Mouse (Mus musculus) forebrain, embryonic 11.5 days (tissue): ENCODE data around the gene Luzp2. TPM values are rescaled to one million over a fixed set of nuclear protein-coding genes. Genes with fewer than 3 reads are reported as not detected.
A peak's percentile ranks its signal among the peaks of the same experiment; 100 is the strongest.

Source experiments
- ATAC-seq: fragments of 200-750 bp; cut with Nextera tagmentation; replicated peaks from 2 replicates; pipeline ENCODE4 v1.8.0; 2017; ENCODE audit warnings: moderate TSS enrichment; ENCODE audit not compliant: low FRiP score
- DNase-seq: peaks from one replicate; pipeline ENCODE4 v3.0.0-alpha.2; 2017; ENCODE audit warnings: low spot score
- H3K27ac ChIP-seq: fragments of 300-500 bp; sonication (generic); 2 replicates; pipeline ENCODE4 v1.5.1; 2014; ENCODE audit warnings: low read depth, low read length
- H3K27me3 ChIP-seq: fragments of 300-500 bp; sonication (generic); 2 replicates; pipeline ENCODE4 v1.6.1; 2014; ENCODE audit warnings: mild to moderate bottlenecking, low read length, mixed read lengths; ENCODE audit not compliant: control insufficient read depth, insufficient read depth
- H3K36me3 ChIP-seq: fragments of 300-500 bp; sonication (generic); 2 replicates; pipeline ENCODE4 v1.6.1; 2014; ENCODE audit warnings: mild to moderate bottlenecking, low read length, moderate library complexity, mixed read lengths; ENCODE audit not compliant: control insufficient read depth, insufficient read depth
- H3K4me1 ChIP-seq: fragments of 300-500 bp; sonication (generic); replicated peaks from 2 replicates; pipeline ENCODE4 v1.6.1; 2014; ENCODE audit warnings: low read length, mixed read lengths; ENCODE audit not compliant: control insufficient read depth, insufficient read depth
- H3K4me2 ChIP-seq: fragments of 300-500 bp; sonication (generic); 2 replicates; pipeline ENCODE4 v1.6.1; 2014; ENCODE audit warnings: low read depth, mild to moderate bottlenecking, low read length, moderate library complexity, mixed read lengths; ENCODE audit not compliant: severe bottlenecking
- H3K4me3 ChIP-seq: fragments of 300-500 bp; sonication (generic); 2 replicates; pipeline ENCODE4 v1.5.1; 2014; ENCODE audit warnings: low read depth, low read length
- H3K9ac ChIP-seq: fragments of 300-500 bp; sonication (generic); 2 replicates; pipeline ENCODE4 v1.6.1; 2014; ENCODE audit warnings: low read length
- H3K9me3 ChIP-seq: fragments of 300-500 bp; sonication (generic); 2 replicates; pipeline ENCODE4 v1.6.1; 2016; ENCODE audit warnings: low read length, mixed read lengths; ENCODE audit not compliant: control insufficient read depth
- WGBS: fragments of 180-500 bp; shearing (Covaris S2); extraction: QIAGEN DNeasy Blood & Tissue Kit; methylation state at CpG from one replicate; pipeline ENCODE4 v1.1.7; 2014; 5-methylcytosine and 5-hydroxymethylcytosine counted together
- polyA plus RNA-seq: library from polyadenylated mRNA; unstranded; fragments of >200 nt; fragmentation: Nextera tagmentation; extraction: Ambion mirVana; gene quantifications from 2 replicates; pipeline ENCODE4 v1.2.1, GENCODE M21; 2014

Luzp2 gene
- polyA plus RNA-seq, result 2.1 and 2.2 TPM in 2 replicates

DNA sequence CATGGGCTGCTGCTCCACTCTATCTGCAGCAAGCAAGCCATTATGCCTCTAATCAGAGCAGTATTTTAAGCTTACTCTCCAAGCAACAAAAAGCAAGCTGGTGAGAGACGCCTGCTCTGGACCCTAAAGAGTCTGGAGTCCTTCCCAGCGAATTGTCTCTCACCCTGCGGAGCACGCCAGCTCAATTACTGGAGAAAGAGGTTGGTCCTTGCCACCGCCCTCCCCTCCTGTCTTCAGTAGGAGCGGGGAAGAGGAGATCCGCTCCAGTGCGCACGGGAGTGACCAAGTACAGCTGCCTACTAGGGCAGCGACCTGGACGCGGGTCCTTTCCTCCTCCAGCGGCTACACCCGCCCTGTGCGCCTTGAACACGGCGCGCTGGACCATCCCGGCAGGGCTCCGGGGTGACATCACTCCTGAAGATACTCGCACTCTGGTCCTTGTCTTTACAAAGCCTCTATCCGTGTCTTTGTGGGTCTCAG lies at the start of gene Luzp2:
Gene Luzp2, plus strand, starts transcription at position 127 of the 480 bp plus-strand sequence.
- no peaks in the 10 kb centered on the region for H3K4me1 ChIP-seq
- no peaks in the 10 kb centered on the region for H3K36me3 ChIP-seq
- H3K4me2 ChIP-seq, result peak within 1 kb of the TSS; percentile 84
- no peaks in the 10 kb centered on the region for H3K27me3 ChIP-seq
- DNase-seq (peak; percentile 67), ATAC-seq (peak; percentile 90)
- no peak within 1 kb of the TSS for H3K27ac ChIP-seq
- H3K9ac ChIP-seq, result peak within 1 kb of the TSS; percentile 66
- under 1% methylated on average over 22 of the region's 22 CpGs for WGBS
- no peaks in the 10 kb centered on the region for H3K9me3 ChIP-seq
- peak within 1 kb of the TSS; percentile 49 for H3K4me3 ChIP-seq

- Histone ChIP-seq H3K9ac (no peak overlapping the region), H3K9me3 (no peaks in the 10 kb centered on the region), H3K4me1 (no peaks in the 10 kb centered on the region), H3K36me3 (no peaks in the 10 kb centered on the region), H3K27me3 (peaks cover 2% of the 10 kb centered on the region; the same call in 1 of the 2 replicates), H3K4me3 (no peak overlapping the region), H3K27ac (no peak overlapping the region), H3K4me2 (no peak overlapping the region)
- DNase-seq, result no peak
- ATAC-seq, result no peak
These were observed 47.8 kb upstream of the Luzp2 start for GRCm38 (mm10) chr7:54787456-54787855.

- Histone ChIP-seq H3K36me3 (no peaks in the 10 kb centered on the region), H3K9ac (no peak overlapping the region), H3K27me3 (no peaks in the 10 kb centered on the region), H3K4me2 (no peak overlapping the region), H3K9me3 (no peaks in the 10 kb centered on the region), H3K27ac (no peak overlapping the region), H3K4me3 (no peak overlapping the region), H3K4me1 (no peaks in the 10 kb centered on the region)
- ATAC-seq (no peak), DNase-seq (no peak)
These were observed 16.7 kb upstream of the Luzp2 start for GRCm38 (mm10) chr7:54818606-54819005.

DNA sequence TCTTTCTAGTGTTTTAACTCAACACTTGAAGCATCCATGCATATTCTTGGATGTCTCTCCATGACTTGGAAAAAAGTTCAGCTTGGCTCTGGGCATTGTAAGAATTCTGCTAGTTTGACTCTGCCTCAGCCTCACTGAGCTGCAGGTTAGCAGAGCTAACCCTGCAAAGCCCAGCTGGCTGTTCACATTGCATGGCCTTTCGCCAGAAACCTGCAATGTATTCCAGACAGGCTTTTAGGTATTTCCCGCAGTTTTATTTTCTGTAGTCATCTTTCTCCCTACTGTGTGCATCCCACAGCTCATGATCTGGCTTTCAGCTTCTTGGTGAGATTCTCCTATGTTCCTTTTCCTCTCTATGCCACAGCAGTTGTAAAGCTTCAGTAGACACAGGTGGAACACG lies 6.5 kb upstream of the Luzp2 start:
- H3K9ac ChIP-seq, result no peak overlapping the region
- H3K4me1 ChIP-seq, result no peaks in the 10 kb centered on the region
- H3K4me2 ChIP-seq, result no peak overlapping the region
- no peak overlapping the region for H3K27ac ChIP-seq
- H3K36me3 ChIP-seq, result no peaks in the 10 kb centered on the region
- 87% methylated on average over 3 of the region's 3 CpGs for WGBS
- H3K27me3 ChIP-seq, result no peaks in the 10 kb centered on the region
- no peaks in the 10 kb centered on the region for H3K9me3 ChIP-seq
- DNase-seq (no peak), ATAC-seq (no peak)
- H3K4me3 ChIP-seq, result no peak overlapping the region

DNA sequence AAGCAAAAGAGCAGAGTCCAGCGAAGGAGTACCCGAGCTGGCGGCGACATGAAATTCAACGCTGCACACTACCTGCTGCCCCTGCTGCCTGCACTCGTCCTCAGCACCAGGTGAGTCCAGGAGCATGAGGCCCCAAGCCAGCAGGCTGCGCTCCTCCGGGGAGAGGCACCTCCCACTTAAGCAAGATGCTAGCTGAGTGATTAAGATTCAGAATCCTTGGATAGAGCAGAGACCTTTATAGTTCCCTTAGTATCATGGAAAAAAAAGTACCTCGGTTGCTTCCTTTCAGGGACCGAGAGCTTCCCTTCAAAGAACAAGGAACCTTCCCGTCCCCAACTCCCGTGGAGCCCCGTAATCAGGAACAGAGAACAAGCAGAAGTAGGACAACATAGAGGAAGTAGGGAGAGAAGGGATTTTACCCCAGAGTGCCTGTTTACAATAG lies 634 bp downstream of the Luzp2 start:
- 1% methylated on average over 13 of the region's 13 CpGs for WGBS
- Histone ChIP-seq H3K9me3 (no peaks in the 10 kb centered on the region), H3K4me3 (peak overlapping the region; percentile 49), H3K27ac (no peak overlapping the region), H3K4me1 (no peaks in the 10 kb centered on the region), H3K9ac (peak overlapping the region; percentile 66), H3K36me3 (no peaks in the 10 kb centered on the region), H3K4me2 (peak overlapping the region; percentile 84), H3K27me3 (no peaks in the 10 kb centered on the region)
- DNase-seq (peak; percentile 51), ATAC-seq (peak; percentile 72)

DNA sequence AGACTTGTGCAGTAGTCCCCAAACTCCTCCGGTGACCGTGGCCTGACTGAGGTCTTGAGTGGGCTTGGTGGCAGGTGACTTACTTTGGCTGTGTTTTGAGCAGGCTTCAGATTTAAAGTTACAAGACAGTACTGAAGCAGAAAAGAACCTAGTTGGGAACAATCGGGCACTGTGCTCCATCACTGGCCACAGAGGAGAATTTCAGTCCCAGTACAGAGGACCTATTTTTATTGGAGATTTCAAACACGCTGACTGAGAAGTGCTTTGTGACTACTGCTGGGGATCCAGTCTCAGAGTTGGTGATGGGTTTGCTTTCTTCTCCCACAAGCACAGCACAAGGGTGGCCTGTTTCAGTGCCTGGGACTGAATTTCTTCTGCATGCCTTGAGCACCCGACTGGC lies 1.1 kb downstream of the Luzp2 start:
- H3K9ac ChIP-seq, result no peak overlapping the region
- DNase-seq, result peak; percentile 51

GRCm38 (mm10) chr7:54842807-54843335 lies 7.6 kb downstream of the Luzp2 start:
- no peak overlapping the region for H3K4me2 ChIP-seq
- H3K4me1 ChIP-seq, result no peaks in the 10 kb centered on the region
- DNase-seq (no peak), ATAC-seq (no peak)
- H3K27ac ChIP-seq, result no peak overlapping the region
- H3K9me3 ChIP-seq, result no peaks in the 10 kb centered on the region
- no peaks in the 10 kb centered on the region for H3K36me3 ChIP-seq
- no peak overlapping the region for H3K4me3 ChIP-seq
- no peak overlapping the region for H3K9ac ChIP-seq
- H3K27me3 ChIP-seq, result no peaks in the 10 kb centered on the region
- 86% methylated on average over 4 of the region's 4 CpGs for WGBS

More for the DNA sequence above, 1.1 kb downstream of the Luzp2 start:
- H3K4me3 ChIP-seq, result 0 out of 2 replicates have a peak overlapping the region, but pooled peaks have one; percentile 49
- H3K9me3 ChIP-seq, result no peaks in the 10 kb centered on the region
- no peaks in the 10 kb centered on the region for H3K4me1 ChIP-seq
- 44% methylated on average over 5 of the region's 5 CpGs for WGBS
- H3K4me2 ChIP-seq, result peak overlapping the region; percentile 84
- no peaks in the 10 kb centered on the region for H3K36me3 ChIP-seq
- no peaks in the 10 kb centered on the region for H3K27me3 ChIP-seq
- no peak overlapping the region for H3K27ac ChIP-seq
- ATAC-seq, result 0 out of 2 replicates have a peak, but pooled peaks have one; percentile 19

GRCm38 (mm10) chr7:54845875-54846691 lies 10.8 kb downstream of the Luzp2 start:
- Histone ChIP-seq H3K9me3 (no peaks in the 10 kb centered on the region), H3K27ac (no peak overlapping the region), H3K4me1 (no peaks in the 10 kb centered on the region), H3K9ac (no peak overlapping the region), H3K27me3 (no peaks in the 10 kb centered on the region), H3K36me3 (no peaks in the 10 kb centered on the region), H3K4me3 (no peak overlapping the region), H3K4me2 (no peak overlapping the region)
- peak; percentile 52; the same call in 1 of the 2 replicates for ATAC-seq
- DNase-seq, result no peak
- 92% methylated on average over 8 of the region's 8 CpGs for WGBS
